Mouse (Mus musculus): ENCODE measurements at regions not wholly inside any gene's neighbourhood (a gene's known extent, or its start where the extent isn't known, plus 50 kb on each side); places are given as distances from the start of the nearest gene placed in this dataset.
A peak's percentile ranks its signal among the peaks of the same experiment; 100 is the strongest.

- Histone ChIP-seq H3K9me3 (replicated peaks) (no peaks in the 10 kb centered on the region), H3K27ac (ENCODE audit: poor library complexity, severe bottlenecking) (no peak overlapping the region), H3K4me3 (no peak overlapping the region), H3K9ac (no peak overlapping the region), H3K4me1 (replicated peaks) (peaks cover 10% of the 10 kb centered on the region), H3K4me2 (no peak overlapping the region), H3K36me3 (no peaks in the 10 kb centered on the region), H3K27me3 (replicated peaks) (peaks cover 5% of the 10 kb centered on the region; the same call in 1 of the 2 replicates)
- WGBS, result 87% methylated on average over 3 of the region's 3 CpGs
- no peak for ATAC-seq (ENCODE audit: insufficient number of reproducible peaks, low FRiP score)
These were observed 49.9 kb upstream of the Nepro start for GRCm38 (mm10) chr16:44674198-44674597.

DNA sequence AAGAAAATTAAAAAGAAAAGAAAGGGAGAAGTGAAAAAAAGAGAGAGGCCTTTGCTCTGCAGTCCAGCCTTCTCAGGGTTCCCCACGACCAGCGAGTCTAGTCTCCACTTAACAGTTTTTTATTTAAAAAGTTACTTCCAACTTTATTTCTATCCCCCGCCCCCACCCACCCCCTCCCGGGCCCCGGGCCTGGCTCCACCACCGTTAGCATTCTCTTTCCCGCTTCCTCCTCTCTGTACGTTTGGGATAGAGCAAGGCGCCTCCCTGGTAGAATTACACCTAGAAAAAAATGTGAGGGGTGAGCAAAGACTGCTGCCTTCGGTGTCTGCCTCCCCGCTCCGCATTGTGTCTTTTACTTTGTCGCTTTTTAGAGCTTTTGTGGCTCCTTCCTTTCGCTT lies 51.7 kb upstream of the Nepro start:
- Histone ChIP-seq H3K9ac (no peak overlapping the region), H3K27me3 (replicated peaks) (peaks cover 5% of the 10 kb centered on the region; the same call in 1 of the 2 replicates), H3K9me3 (replicated peaks) (no peaks in the 10 kb centered on the region), H3K27ac (ENCODE audit: poor library complexity, severe bottlenecking) (no peak overlapping the region), H3K4me1 (replicated peaks) (peaks cover 10% of the 10 kb centered on the region), H3K36me3 (no peaks in the 10 kb centered on the region), H3K4me3 (peak overlapping the region; percentile 5; the same call in 1 of the 2 replicates), H3K4me2 (peak overlapping the region; percentile 56)
- WGBS, result 12% methylated on average over 14 of the region's 14 CpGs
- no peak for ATAC-seq (ENCODE audit: insufficient number of reproducible peaks, low FRiP score)

DNA sequence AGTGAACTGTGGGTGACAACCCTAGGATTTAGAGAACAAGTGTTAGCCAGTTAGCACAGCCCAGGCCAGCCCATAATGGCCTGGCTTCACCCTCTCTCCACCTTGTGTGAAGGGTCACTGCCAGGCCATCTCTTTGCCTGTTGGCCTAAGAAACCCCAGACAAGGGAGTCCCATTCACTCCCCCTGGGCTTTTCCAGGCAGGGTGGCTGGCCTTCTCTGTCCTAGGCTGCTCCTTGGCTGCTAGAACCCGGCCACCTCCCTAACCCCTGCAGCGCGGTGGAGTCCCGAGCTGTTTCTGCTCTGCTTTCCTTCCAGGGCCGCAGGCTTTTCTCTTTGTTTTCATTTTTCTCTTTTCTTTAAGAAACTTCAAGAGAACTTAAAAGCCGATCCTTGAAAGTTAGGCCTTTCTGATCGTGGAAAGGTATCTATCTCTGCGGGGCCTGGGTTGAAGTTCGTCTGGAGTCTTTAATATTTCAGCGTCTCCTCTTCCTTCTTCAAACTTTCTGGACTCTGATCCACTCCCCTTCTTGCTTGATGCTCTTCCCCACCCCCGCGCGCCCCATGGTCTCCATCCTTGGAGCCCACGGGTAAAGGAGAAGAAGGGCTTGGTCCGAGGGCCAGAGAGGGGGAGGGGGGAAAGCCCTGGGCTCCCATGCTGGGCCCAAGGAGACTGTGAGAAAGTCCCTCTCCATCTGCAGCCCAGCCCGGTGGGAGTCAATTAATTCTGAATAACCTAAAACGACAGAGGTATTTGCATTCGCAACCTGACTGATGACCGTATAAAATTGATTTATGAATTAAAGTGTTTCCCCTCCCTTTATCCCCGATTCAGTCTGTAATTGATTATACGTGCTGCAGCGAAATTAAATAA lies 52.3 kb upstream of the Nepro start:
- Histone ChIP-seq H3K9me3 (replicated peaks) (no peaks in the 10 kb centered on the region), H3K4me3 (no peak overlapping the region), H3K4me2 (peak overlapping the region; percentile 56), H3K9ac (peak overlapping the region; percentile 13; the same call in 1 of the 2 replicates), H3K36me3 (no peaks in the 10 kb centered on the region), H3K27ac (ENCODE audit: poor library complexity, severe bottlenecking) (no peak overlapping the region), H3K4me1 (replicated peaks) (peaks cover 10% of the 10 kb centered on the region), H3K27me3 (replicated peaks) (peaks cover 5% of the 10 kb centered on the region; the same call in 1 of the 2 replicates)
- 25% methylated on average over 22 of the region's 22 CpGs for WGBS
- ATAC-seq (ENCODE audit: insufficient number of reproducible peaks, low FRiP score), result 0 out of 2 replicates have a peak, but pooled peaks have one; percentile 55

DNA sequence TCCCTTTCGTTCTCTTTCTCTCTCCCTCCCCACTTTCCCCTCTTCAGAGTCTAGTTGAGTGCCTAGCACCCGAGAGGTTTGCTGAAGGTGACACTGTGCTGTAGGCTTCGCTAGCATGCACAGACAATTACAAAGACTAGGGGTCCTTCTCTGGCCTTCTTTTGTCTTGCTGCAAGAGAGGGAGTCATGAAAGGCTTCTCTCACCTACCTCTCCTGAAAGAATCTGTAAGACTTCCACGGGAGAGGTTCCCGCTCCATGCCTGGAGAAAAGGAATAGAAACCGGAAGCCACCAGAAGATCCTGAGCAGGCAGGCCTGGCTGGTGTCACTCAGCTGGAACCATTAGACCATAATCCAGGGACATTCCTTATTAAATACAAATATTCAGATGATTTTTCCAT lies 56.0 kb upstream of the Nepro start:
- no peak for ATAC-seq (ENCODE audit: insufficient number of reproducible peaks, low FRiP score)
- Histone ChIP-seq H3K4me3 (no peak overlapping the region), H3K4me1 (replicated peaks) (peaks cover 10% of the 10 kb centered on the region), H3K9me3 (replicated peaks) (no peaks in the 10 kb centered on the region), H3K27ac (ENCODE audit: poor library complexity, severe bottlenecking) (no peak overlapping the region), H3K27me3 (replicated peaks) (no peaks in the 10 kb centered on the region), H3K9ac (no peak overlapping the region), H3K36me3 (no peaks in the 10 kb centered on the region), H3K4me2 (no peak overlapping the region)
- 81% methylated on average over 6 of the region's 6 CpGs for WGBS

GRCm38 (mm10) chr16:44667118-44667517 lies 57.0 kb upstream of the Nepro start:
- H3K27me3 ChIP-seq (replicated peaks), result no peaks in the 10 kb centered on the region
- no peak overlapping the region for H3K27ac ChIP-seq (ENCODE audit: poor library complexity, severe bottlenecking)
- no peak overlapping the region for H3K9ac ChIP-seq
- no peak overlapping the region for H3K4me3 ChIP-seq
- no peak overlapping the region for H3K4me2 ChIP-seq
- H3K4me1 ChIP-seq (replicated peaks), result peaks cover 7% of the 10 kb centered on the region
- no peaks in the 10 kb centered on the region for H3K9me3 ChIP-seq (replicated peaks)
- 65% methylated on average over 6 of the region's 6 CpGs for WGBS
- H3K36me3 ChIP-seq, result no peaks in the 10 kb centered on the region
- ATAC-seq (ENCODE audit: insufficient number of reproducible peaks, low FRiP score), result no peak

- Histone ChIP-seq H3K27me3 (replicated peaks) (no peaks in the 10 kb centered on the region), H3K27ac (ENCODE audit: poor library complexity, severe bottlenecking) (no peak overlapping the region), H3K4me3 (no peak overlapping the region), H3K9me3 (replicated peaks) (no peaks in the 10 kb centered on the region), H3K4me1 (replicated peaks) (peaks cover 1% of the 10 kb centered on the region), H3K9ac (no peak overlapping the region), H3K4me2 (no peak overlapping the region), H3K36me3 (no peaks in the 10 kb centered on the region)
- ATAC-seq (ENCODE audit: insufficient number of reproducible peaks, low FRiP score), result no peak
- 71% methylated on average over 7 of the region's 7 CpGs for WGBS
These were observed 57.6 kb upstream of the Nepro start for GRCm38 (mm10) chr16:44666431-44666997.

- Histone ChIP-seq H3K4me3 (no peak overlapping the region), H3K9me3 (replicated peaks) (no peaks in the 10 kb centered on the region), H3K4me2 (no peak overlapping the region), H3K36me3 (no peaks in the 10 kb centered on the region), H3K4me1 (replicated peaks) (no peaks in the 10 kb centered on the region), H3K9ac (no peak overlapping the region), H3K27me3 (replicated peaks) (no peaks in the 10 kb centered on the region), H3K27ac (ENCODE audit: poor library complexity, severe bottlenecking) (no peak overlapping the region)
- WGBS, result 76% methylated on average over 9 of the region's 9 CpGs
- no peak for ATAC-seq (ENCODE audit: insufficient number of reproducible peaks, low FRiP score)
These were observed 58.6 kb upstream of the Nepro start for GRCm38 (mm10) chr16:44665491-44665931.

- H3K27ac ChIP-seq (ENCODE audit: poor library complexity, severe bottlenecking), result no peak overlapping the region
- no peak overlapping the region for H3K9ac ChIP-seq
- H3K4me1 ChIP-seq (replicated peaks), result peaks cover 3% of the 10 kb centered on the region; the same call in 1 of the 2 replicates
- WGBS, result 75% methylated on average over 6 of the region's 6 CpGs
- no peak for ATAC-seq (ENCODE audit: insufficient number of reproducible peaks, low FRiP score)
- H3K27me3 ChIP-seq (replicated peaks), result no peaks in the 10 kb centered on the region
- H3K9me3 ChIP-seq (replicated peaks), result no peaks in the 10 kb centered on the region
- H3K4me2 ChIP-seq, result no peak overlapping the region
- no peaks in the 10 kb centered on the region for H3K36me3 ChIP-seq
- no peak overlapping the region for H3K4me3 ChIP-seq
These were observed 61.0 kb upstream of the Nepro start for GRCm38 (mm10) chr16:44662966-44663600.

- H3K9me3 ChIP-seq (replicated peaks), result no peaks in the 10 kb centered on the region
- ATAC-seq (ENCODE audit: insufficient number of reproducible peaks, low FRiP score), result no peak
- H3K36me3 ChIP-seq, result no peaks in the 10 kb centered on the region
- 60% methylated on average over 4 of the region's 4 CpGs for WGBS
- H3K27me3 ChIP-seq (replicated peaks), result no peaks in the 10 kb centered on the region
- no peak overlapping the region for H3K27ac ChIP-seq (ENCODE audit: poor library complexity, severe bottlenecking)
- no peak overlapping the region for H3K4me3 ChIP-seq
- peaks cover 3% of the 10 kb centered on the region; the same call in 1 of the 2 replicates for H3K4me1 ChIP-seq (replicated peaks)
- H3K4me2 ChIP-seq, result no peak overlapping the region
- H3K9ac ChIP-seq, result no peak overlapping the region
These were observed 62.9 kb upstream of the Nepro start for GRCm38 (mm10) chr16:44660996-44661876.

DNA sequence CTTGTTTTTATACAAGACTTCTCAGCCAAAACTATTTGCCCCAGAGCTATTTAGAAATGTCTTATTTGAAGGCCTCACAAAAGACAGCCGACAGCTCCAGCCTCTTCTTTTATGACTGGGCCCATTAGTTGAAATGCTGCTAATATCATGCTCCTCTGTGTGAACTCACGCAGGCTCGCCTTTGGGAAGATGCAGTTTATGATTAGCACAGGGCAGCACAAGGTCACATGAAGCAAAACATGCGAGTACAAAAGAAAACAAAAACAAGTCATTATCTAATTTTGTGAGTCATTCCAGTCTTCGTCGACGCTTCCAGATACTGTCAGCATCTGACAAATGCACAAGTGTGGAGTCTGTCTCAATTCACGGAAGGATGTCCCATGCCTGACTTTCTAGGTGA lies 65.8 kb upstream of the Nepro start:
- ATAC-seq (ENCODE audit: insufficient number of reproducible peaks, low FRiP score), result no peak
- no peak overlapping the region for H3K4me2 ChIP-seq
- H3K27ac ChIP-seq (ENCODE audit: poor library complexity, severe bottlenecking), result no peak overlapping the region
- H3K36me3 ChIP-seq, result no peaks in the 10 kb centered on the region
- H3K4me3 ChIP-seq, result no peak overlapping the region
- H3K4me1 ChIP-seq (replicated peaks), result peaks cover 3% of the 10 kb centered on the region; the same call in 1 of the 2 replicates
- H3K27me3 ChIP-seq (replicated peaks), result no peaks in the 10 kb centered on the region
- H3K9ac ChIP-seq, result no peak overlapping the region
- WGBS, result 37% methylated on average over 8 of the region's 8 CpGs
- H3K9me3 ChIP-seq (replicated peaks), result no peaks in the 10 kb centered on the region

Measured in heart, embryonic 12.5 days (tissue).